ENCODE assay signal across 19 mouse cellular contexts in the genomic region with DNA sequence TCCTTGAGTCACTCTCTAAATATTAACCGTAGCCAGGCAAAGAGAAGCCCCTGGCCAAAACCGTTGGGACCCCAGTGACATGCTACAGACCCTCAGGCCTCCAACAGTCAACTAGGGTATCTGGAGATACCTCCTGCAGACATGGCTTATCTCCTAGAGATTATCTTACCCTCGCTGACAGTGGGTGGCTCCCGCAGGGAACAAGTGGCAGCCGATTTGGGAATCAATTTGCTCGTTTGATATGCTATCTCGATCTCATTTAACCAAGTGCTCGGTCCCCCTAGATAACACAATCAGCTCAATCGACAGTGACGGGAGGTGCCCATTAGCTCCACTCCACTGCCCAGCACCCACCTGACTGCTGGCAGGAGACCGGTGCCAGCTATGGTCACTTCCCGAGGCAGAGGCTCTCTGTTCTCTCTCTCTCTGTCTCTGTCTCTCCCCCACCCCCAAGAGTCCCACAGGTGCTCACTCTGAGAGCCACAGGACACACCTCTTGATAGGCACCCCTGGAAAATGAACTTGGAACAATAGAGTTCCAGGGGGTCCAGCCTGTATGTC. TPM values are rescaled to one million over a fixed set of nuclear protein-coding genes. Genes with fewer than 3 reads are reported as not detected.
DNase-seq lines count a peak whose midpoint lies in the region; ATAC-seq and TF ChIP-seq lines count a peak whose summit lies in the region.
"Had no signal": no experiment of that assay in that cellular context is flagged by ENCODE, and none has a peak within 500 bp of the region (broad histone marks: within the 10 kb centered on the region; RNA-seq: fewer than 3 reads in every experiment).

No protein-coding gene starts in this region.

- TF ChIP-seq POLR2A in kidney, adult 2 months (IDR thresholded peaks at IDR 0.05; ENCODE audit: low read depth, low read length): no peak

- no peak overlapping the region for H3K9ac ChIP-seq in forebrain, embryonic 14.5 days (ENCODE audit: low read length)
- no peak overlapping the region for H3K9ac ChIP-seq in forebrain, embryonic 12.5 days
- H3K9ac ChIP-seq: embryonic facial prominence, embryonic 13.5 days; hindbrain, embryonic 15.5 days had no signal

- TF ChIP-seq CTCF in layer of hippocampus, adult 2 months (conservative IDR thresholded peaks at IDR 0.05): no peak; the same call in 1 of the 2 replicates
- no peak for TF ChIP-seq CTCF in kidney, adult 2 months (conservative IDR thresholded peaks at IDR 0.05; ENCODE audit: insufficient read depth, insufficient read length, low read depth, low read length)

- H3K4me2 ChIP-seq in forebrain, embryonic 14.5 days (ENCODE audit: low read length): no peak overlapping the region
- no peak overlapping the region for H3K4me2 ChIP-seq in forebrain, embryonic 12.5 days
- H3K4me2 ChIP-seq: embryonic facial prominence, embryonic 13.5 days; hindbrain, embryonic 15.5 days had no signal

- peak; percentile 48 for DNase-seq in cerebellum, adult 8-10 months
- no peak for DNase-seq in cerebellum, adult 9-11 months
- DNase-seq in forebrain, embryonic 14.5 days (ENCODE audit: low spot score): no peak
- no peak for DNase-seq in layer of hippocampus, adult 2 months (ENCODE audit: low spot score in 2 of 2)
- DNase-seq in layer of hippocampus, adult 18-20 months (ENCODE audit: low spot score in 2 of 2): no peak
- no peak for DNase-seq in kidney, adult 2 months
- DNase-seq: adrenal gland, adult 2 months; adrenal gland, postnatal 25 days; gastrocnemius, postnatal 10 days; heart, adult 18-20 months; heart, postnatal 10 days; kidney, adult 11 months had no signal

- H3K9me3 ChIP-seq in forebrain, embryonic 14.5 days (replicated peaks; ENCODE audit: control insufficient read depth, low read length): no peaks in the 10 kb centered on the region
- no peaks in the 10 kb centered on the region for H3K9me3 ChIP-seq in forebrain, embryonic 12.5 days
- H3K9me3 ChIP-seq: embryonic facial prominence, embryonic 13.5 days; heart, embryonic 10.5 days; hindbrain, embryonic 15.5 days had no signal

- peak overlapping the region; percentile 81 for H3K27ac ChIP-seq in forebrain, embryonic 14.5 days (ENCODE audit: low read depth, low read length)
- no peak overlapping the region for H3K27ac ChIP-seq in forebrain, embryonic 12.5 days
- peak overlapping the region; percentile 64; the same call in 1 of the 2 replicates for H3K27ac ChIP-seq in layer of hippocampus, adult 2 months
- H3K27ac ChIP-seq in kidney, adult 2 months (ENCODE audit: insufficient read depth, low read depth, low read length): no peak overlapping the region
- H3K27ac ChIP-seq: embryonic facial prominence, embryonic 13.5 days; heart, embryonic 10.5 days; hindbrain, embryonic 15.5 days had no signal

- H3K4me3 ChIP-seq in forebrain, embryonic 14.5 days (ENCODE audit: low read depth, low read length): no peak overlapping the region
- H3K4me3 ChIP-seq in forebrain, embryonic 12.5 days (replicated peaks): no peak overlapping the region
- no peak overlapping the region for H3K4me3 ChIP-seq in layer of hippocampus, adult 2 months
- H3K4me3 ChIP-seq in kidney, adult 2 months (ENCODE audit: insufficient read depth, low read depth, low read length): no peak overlapping the region
- H3K4me3 ChIP-seq: embryonic facial prominence, embryonic 13.5 days; heart, embryonic 10.5 days; hindbrain, embryonic 15.5 days had no signal

- peaks cover 29% of the 10 kb centered on the region for H3K4me1 ChIP-seq in forebrain, embryonic 14.5 days (ENCODE audit: control insufficient read depth, insufficient read depth, low read length)
- H3K4me1 ChIP-seq in forebrain, embryonic 12.5 days: peaks cover 36% of the 10 kb centered on the region
- H3K4me1 ChIP-seq in kidney, adult 2 months (ENCODE audit: control insufficient read depth, insufficient read depth, low read length): no peaks in the 10 kb centered on the region

- WGBS in forebrain, embryonic 14.5 days: 27% methylated on average over 12 of the region's 12 CpGs
- WGBS in forebrain, embryonic 12.5 days: 36% methylated on average over 12 of the region's 12 CpGs
- 29% methylated on average over 12 of the region's 12 CpGs for whole genome bisulfite sequencing in kidney, adult 2 months

- no peaks in the 10 kb centered on the region for H3K27me3 ChIP-seq in forebrain, embryonic 14.5 days (replicated peaks; ENCODE audit: control insufficient read depth, insufficient read depth, low read length)
- peaks cover 83% of the 10 kb centered on the region for H3K27me3 ChIP-seq in forebrain, embryonic 12.5 days
- no peaks in the 10 kb centered on the region; the same call in 1 of the 2 replicates for H3K27me3 ChIP-seq in kidney, adult 2 months (replicated peaks; ENCODE audit: control insufficient read depth, insufficient read depth, low read length)

- peaks cover 22% of the 10 kb centered on the region for H3K36me3 ChIP-seq in forebrain, embryonic 14.5 days (ENCODE audit: control insufficient read depth, insufficient read depth, low read length)
- H3K36me3 ChIP-seq in forebrain, embryonic 12.5 days (replicated peaks): peaks cover 10% of the 10 kb centered on the region; the same call in 1 of the 2 replicates
- no peaks in the 10 kb centered on the region for H3K36me3 ChIP-seq in kidney, adult 2 months (ENCODE audit: control insufficient read depth, insufficient read depth, low read length)
- H3K36me3 ChIP-seq: embryonic facial prominence, embryonic 13.5 days; heart, embryonic 10.5 days had no signal

- ATAC-seq in forebrain, embryonic 14.5 days: no peak
- ATAC-seq in forebrain, embryonic 12.5 days (ENCODE audit: low FRiP score): no peak

RNA-seq across cellular contexts. Expression of a gene that starts 19.6 kb away (rescaled TPM):
- polyA plus RNA-seq in forebrain, embryonic 14.5 days (2014; fragmentation: Nextera tagmentation; extraction: Ambion mirVana): 140 and 175 TPM in 2 replicates
- polyA plus RNA-seq in forebrain, embryonic 12.5 days (2016; fragmentation: Nextera tagmentation; extraction: Ambion mirVana): 54.0 and 62.2 TPM in 2 replicates
- 100 to 1,000 TPM; 154 to 159 TPM for total RNA-seq in layer of hippocampus, adult 2 months (2021)
- total RNA-seq in layer of hippocampus, adult 18-20 months (2021): 100 to 1,000 TPM; 161 to 167 TPM
- polyA plus RNA-seq in kidney, adult 2 months (2012; rRNA removed): 0.12 and 0.27 TPM in 2 replicates
- total RNA-seq: hematopoietic stem cell, adult 5-6 weeks had no signal
- polyA plus RNA-seq: C2C12; kidney, embryonic 14.5 days had no signal

RNA-seq across cellular contexts. Expression of a gene that starts 32.3 kb away (rescaled TPM):
- polyA plus RNA-seq in forebrain, embryonic 14.5 days (2014; fragmentation: Nextera tagmentation; extraction: Ambion mirVana): 16.5 and 17.0 TPM in 2 replicates
- 29.1 and 29.6 TPM in 2 replicates for polyA plus RNA-seq in forebrain, embryonic 12.5 days (2016; fragmentation: Nextera tagmentation; extraction: Ambion mirVana)
- 10 to 100 TPM; 59.0 to 62.4 TPM for total RNA-seq in layer of hippocampus, adult 2 months (2021)
- 10 to 100 TPM; 52.6 to 55.4 TPM for total RNA-seq in layer of hippocampus, adult 18-20 months (2021)
- polyA plus RNA-seq in kidney, adult 2 months (2012; rRNA removed): 33.0 and 35.7 TPM in 2 replicates

RNA-seq across cellular contexts. Expression of a gene that starts 56.3 kb away (rescaled TPM):
- polyA plus RNA-seq in forebrain, embryonic 14.5 days (2014; fragmentation: Nextera tagmentation; extraction: Ambion mirVana): 10.1 and 11.4 TPM in 2 replicates
- polyA plus RNA-seq in forebrain, embryonic 12.5 days (2016; fragmentation: Nextera tagmentation; extraction: Ambion mirVana): 14.5 and 16.5 TPM in 2 replicates
- total RNA-seq in layer of hippocampus, adult 2 months (2021): 1 to 10 TPM in 1 of 2 experiments, under 1 TPM in 1; 0.84 to 1.2 TPM
- 1 to 10 TPM; 1.5 to 2.2 TPM for total RNA-seq in layer of hippocampus, adult 18-20 months (2021)
- 239 and 257 TPM in 2 replicates for polyA plus RNA-seq in kidney, adult 2 months (2012; rRNA removed)
- total RNA-seq: hematopoietic stem cell, adult 5-6 weeks had no signal
- polyA plus RNA-seq: C2C12 had no signal

Comparison
In these comparisons a context has a peak if more than half of its experiments do, and no peak if none do; other contexts are left out.
1. H3K27ac ChIP-seq: peak in forebrain, embryonic 14.5 days (single experiment) and layer of hippocampus, adult 2 months (single experiment); none in forebrain, embryonic 12.5 days (single experiment) and kidney, adult 2 months (single experiment).
2. RNA of a gene that starts 19.6 kb away (polyA plus RNA-seq): 140 to 175 TPM in forebrain, embryonic 14.5 days and 54.0 to 62.2 TPM in forebrain, embryonic 12.5 days; 0.12 to 0.27 TPM in kidney, adult 2 months; every median in the first group is over 10 times any median in the second.
3. RNA of a gene that starts 56.3 kb away (polyA plus RNA-seq): 239 to 257 TPM in kidney, adult 2 months; 14.5 to 16.5 TPM in forebrain, embryonic 12.5 days and 10.1 to 11.4 TPM in forebrain, embryonic 14.5 days; every median in the first group is over 10 times any median in the second.